Mouse (Mus musculus): Measurements from ENCODE around the gene Rhbdd1. TPM values are rescaled to one million over a fixed set of nuclear protein-coding genes. Genes with fewer than 3 reads are reported as not detected.
A peak's percentile ranks its signal among the peaks of the same experiment; 100 is the strongest.

Rhbdd1 gene
- polyA plus RNA-seq, 1 experiment from 2014 or later = 11.0 TPM

DNA sequence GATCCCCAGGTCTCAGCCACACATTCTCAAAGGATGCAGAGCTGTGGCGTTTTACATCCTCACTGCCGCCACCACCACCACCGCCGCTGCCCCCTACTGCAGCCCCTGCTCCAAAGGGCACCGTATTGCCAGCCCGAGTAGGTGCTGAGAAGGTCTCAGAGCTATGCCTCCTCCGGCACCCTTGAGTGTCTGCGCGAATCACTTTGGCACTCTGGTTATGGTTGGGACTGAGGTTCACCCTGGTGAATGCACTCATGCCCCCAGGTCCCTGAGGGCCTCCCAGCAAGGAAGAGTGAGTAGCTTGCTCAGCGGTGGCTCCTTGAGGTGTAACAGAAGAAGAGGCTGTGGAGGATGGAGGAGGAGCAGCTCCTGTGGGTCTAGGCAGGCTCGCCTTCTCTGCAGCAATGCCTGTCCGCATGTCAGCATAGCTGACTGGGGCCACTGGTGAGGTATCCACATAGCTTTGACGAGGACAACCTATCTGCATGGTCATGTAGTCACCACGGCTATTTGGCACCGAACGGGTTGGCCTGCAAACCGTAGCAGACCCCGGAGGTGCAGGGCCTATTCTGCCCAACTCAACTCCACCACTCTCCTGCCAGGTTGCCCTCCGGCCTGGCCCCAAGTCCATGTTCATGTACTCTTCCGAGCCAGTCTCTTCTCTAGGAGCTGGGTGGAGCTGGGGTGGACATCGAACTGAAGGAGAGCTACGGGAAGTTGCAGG lies 29.0 kb upstream of the Rhbdd1 start:
- peaks cover 15% of the 10 kb centered on the region; the same call in 1 of the 2 replicates for H3K27me3 ChIP-seq (ENCODE audit: insufficient read depth, poor library complexity, severe bottlenecking)
- no peaks in the 10 kb centered on the region for H3K9me3 ChIP-seq
- peaks cover 55% of the 10 kb centered on the region for H3K4me1 ChIP-seq
- WGBS = 58% methylated on average over 22 of the region's 22 CpGs
- peak overlapping the region; percentile 87 for H3K4me3 ChIP-seq
- peak overlapping the region; percentile 95 for H3K27ac ChIP-seq
- no peak for DNase-seq (ENCODE audit: low spot score)
- peaks cover 31% of the 10 kb centered on the region for H3K36me3 ChIP-seq

DNA sequence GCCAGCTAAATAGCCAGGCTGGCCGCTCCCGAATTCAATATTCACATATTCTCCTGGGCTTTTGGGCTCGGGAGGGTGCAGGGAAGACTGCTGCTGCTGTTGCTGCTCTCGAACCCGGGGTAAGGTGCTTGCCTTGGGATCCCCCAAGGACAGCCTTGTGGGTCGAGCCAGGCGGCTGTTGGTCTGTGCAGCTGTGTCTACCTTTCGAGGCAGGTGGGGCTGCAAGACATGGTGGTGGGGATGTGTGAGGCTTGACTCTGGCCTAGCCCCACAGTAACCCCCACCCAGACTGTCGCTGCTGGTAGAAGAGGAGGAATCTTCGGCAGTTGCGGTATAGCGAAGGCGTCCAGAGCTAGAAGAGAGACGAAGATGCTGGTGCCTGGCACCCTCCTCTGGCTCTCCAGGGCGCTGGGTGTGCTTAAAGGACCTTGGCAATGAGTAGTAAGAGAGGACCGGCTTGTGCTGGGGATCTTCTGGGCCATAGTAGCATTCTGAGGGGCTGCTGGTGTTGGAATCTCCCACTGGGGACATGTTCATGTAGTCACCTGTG lies 28.4 kb upstream of the Rhbdd1 start:
- Histone ChIP-seq H3K4me1 (peaks cover 52% of the 10 kb centered on the region), H3K4me3 (peak overlapping the region; percentile 87), H3K36me3 (peaks cover 31% of the 10 kb centered on the region), H3K27ac (peak overlapping the region; percentile 95), H3K27me3 (ENCODE audit: insufficient read depth, poor library complexity, severe bottlenecking) (peaks cover 15% of the 10 kb centered on the region; the same call in 1 of the 2 replicates), H3K9me3 (no peaks in the 10 kb centered on the region)
- DNase-seq (ENCODE audit: low spot score) = no peak
- 79% methylated on average over 16 of the region's 16 CpGs for WGBS

DNA sequence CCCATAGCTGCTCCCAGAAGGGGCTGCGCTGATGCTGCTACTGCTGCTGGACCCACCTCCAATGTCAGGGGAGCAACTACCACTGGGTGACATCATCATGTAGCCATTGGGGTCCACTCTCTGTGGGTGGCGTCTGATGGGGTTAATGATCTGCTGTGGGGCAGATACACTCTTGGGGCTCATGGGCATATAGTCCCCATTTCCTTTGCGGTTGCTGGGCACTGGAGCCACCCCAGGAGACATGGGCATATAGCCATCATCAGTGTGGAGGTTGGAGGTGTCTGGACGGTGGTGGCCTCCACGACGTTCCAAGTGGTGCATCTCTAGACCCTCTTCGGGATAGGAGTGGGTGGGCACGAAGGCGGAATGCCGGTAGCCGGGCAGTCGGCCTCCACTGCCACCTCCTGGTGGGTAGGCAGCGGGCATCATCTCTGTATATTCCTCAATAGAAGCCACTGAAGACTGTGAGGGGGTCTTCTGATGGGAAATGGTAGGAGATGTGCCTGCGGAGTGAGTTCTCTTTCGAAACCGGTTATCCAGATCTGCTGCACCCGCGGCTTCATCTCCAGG lies 27.7 kb upstream of the Rhbdd1 start:
- DNase-seq (ENCODE audit: low spot score) = no peak
- Histone ChIP-seq H3K27ac (peak overlapping the region; percentile 95; the same call in 1 of the 2 replicates), H3K4me1 (peaks cover 51% of the 10 kb centered on the region), H3K4me3 (peak overlapping the region; percentile 87), H3K36me3 (peaks cover 31% of the 10 kb centered on the region), H3K27me3 (ENCODE audit: insufficient read depth, poor library complexity, severe bottlenecking) (peaks cover 15% of the 10 kb centered on the region; the same call in 1 of the 2 replicates), H3K9me3 (no peaks in the 10 kb centered on the region)
- WGBS = 91% methylated on average over 18 of the region's 18 CpGs

DNA sequence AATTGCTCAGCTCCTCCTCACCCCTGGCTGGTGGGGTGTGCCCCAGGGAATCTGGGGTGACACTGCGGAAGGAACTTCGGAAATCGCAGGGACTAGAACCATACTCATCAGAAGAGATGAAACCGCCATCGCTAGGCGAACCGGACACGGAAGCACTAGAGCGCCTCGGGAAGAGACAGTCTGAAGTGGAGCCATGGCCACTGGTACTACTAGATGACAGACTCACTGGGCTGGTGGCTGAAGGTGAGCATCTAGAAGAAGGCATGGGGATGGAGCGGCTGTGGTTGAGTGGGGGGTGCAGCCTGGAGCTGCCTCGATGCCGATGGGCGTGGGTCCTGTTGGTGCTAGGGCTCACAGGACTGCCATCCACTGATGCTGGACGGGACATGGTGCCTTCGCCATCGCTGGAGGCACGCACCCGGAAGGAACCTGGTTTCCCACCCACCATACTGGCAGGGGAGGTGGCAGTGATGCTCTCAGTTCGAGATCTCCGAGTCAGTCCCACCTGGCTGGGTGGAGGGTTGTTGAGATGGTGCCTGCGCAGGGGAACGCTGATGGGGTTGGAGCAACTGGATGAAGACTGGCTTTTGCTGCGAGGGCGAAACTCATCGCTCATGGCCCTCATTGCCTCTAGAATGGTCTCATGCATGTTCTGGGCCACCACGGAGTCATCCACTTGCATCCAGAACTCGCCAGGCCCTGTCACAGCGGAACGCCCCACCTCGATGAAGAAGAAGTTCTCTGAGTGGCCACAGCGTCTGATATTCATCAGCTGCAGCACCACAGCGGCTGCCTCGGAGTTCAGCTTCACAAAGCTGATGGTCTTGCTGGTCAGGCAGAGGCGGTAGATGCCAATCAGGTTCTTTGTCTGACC lies 26.9 kb upstream of the Rhbdd1 start:
- Histone ChIP-seq H3K36me3 (peaks cover 31% of the 10 kb centered on the region), H3K9me3 (no peaks in the 10 kb centered on the region), H3K27ac (peak overlapping the region; percentile 97), H3K27me3 (ENCODE audit: insufficient read depth, poor library complexity, severe bottlenecking) (peaks cover 15% of the 10 kb centered on the region; the same call in 1 of the 2 replicates), H3K4me3 (peak overlapping the region; percentile 87), H3K4me1 (peaks cover 51% of the 10 kb centered on the region)
- 63% methylated on average over 35 of the region's 35 CpGs for WGBS
- DNase-seq (ENCODE audit: low spot score) = no peak

DNA sequence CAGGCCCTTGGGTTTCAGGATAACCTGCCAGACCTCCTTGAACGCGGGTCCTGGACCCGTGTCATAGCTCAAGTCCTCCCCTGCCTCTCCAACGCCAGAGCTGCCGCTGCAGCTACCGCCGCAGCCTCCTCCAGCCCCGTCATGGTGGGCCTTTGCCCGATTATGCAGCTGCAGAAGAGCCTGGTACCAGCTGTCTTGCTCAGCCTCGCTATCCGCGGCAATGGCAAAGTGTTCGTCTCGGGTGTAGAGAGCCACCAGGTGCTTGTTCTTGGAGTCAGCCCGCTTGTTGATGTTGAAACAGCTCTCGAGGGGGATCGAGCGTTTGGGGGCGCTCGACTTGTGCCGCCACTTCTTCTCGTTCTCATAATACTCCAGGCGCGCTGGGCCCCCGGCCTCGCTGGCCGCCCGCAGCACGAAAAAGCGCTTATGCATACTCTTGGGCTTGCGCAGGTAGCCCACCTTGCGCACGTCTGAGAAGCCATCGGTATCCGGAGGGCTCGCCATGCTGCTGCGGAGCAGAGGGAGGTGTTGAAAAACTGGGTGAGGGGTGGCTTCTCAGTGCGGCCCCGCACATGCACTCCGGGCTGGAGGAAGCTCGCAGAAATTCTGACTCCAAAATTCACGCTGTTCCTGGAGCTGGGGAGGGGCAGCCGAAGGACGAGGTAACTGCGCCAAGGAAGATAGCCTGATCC lies 26.1 kb upstream of the Rhbdd1 start:
- peak overlapping the region; percentile 87 for H3K4me3 ChIP-seq
- peaks cover 31% of the 10 kb centered on the region for H3K36me3 ChIP-seq
- no peaks in the 10 kb centered on the region for H3K9me3 ChIP-seq
- DNase-seq (ENCODE audit: low spot score) = peak; percentile 82
- H3K27ac ChIP-seq = peak overlapping the region; percentile 97
- H3K4me1 ChIP-seq = peaks cover 51% of the 10 kb centered on the region
- peaks cover 15% of the 10 kb centered on the region; the same call in 1 of the 2 replicates for H3K27me3 ChIP-seq (ENCODE audit: insufficient read depth, poor library complexity, severe bottlenecking)
- under 1% methylated on average over 45 of the region's 45 CpGs for WGBS

DNA sequence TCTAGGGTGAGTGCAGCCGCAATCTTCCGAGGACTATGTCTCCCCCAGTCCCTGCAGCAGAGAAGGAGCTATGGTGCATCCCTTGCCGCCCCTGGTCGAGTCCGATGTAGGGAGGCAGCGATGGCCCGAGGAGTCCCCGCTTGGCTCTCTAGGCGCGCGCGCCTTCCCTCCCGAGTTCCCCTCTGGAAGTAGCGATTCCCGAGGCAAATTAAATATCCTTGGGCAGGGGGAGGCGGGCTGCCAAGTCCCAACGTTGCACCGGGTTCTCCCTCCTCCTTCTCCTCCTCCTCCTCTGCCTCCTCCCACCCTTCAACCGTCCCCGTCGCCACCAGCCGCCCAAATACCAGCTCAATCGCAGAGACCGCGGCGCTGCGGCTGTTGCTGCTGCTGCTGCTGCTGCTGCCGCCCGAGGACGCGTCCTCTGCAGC lies 25.5 kb upstream of the Rhbdd1 start:
- Histone ChIP-seq H3K9me3 (no peaks in the 10 kb centered on the region), H3K4me3 (peak overlapping the region; percentile 87), H3K4me1 (peaks cover 51% of the 10 kb centered on the region), H3K36me3 (peaks cover 31% of the 10 kb centered on the region), H3K27me3 (ENCODE audit: insufficient read depth, poor library complexity, severe bottlenecking) (peaks cover 15% of the 10 kb centered on the region; the same call in 1 of the 2 replicates), H3K27ac (peak overlapping the region; percentile 97)
- peak; percentile 91 for DNase-seq (ENCODE audit: low spot score)
- WGBS = under 1% methylated on average over 31 of the region's 31 CpGs

DNA sequence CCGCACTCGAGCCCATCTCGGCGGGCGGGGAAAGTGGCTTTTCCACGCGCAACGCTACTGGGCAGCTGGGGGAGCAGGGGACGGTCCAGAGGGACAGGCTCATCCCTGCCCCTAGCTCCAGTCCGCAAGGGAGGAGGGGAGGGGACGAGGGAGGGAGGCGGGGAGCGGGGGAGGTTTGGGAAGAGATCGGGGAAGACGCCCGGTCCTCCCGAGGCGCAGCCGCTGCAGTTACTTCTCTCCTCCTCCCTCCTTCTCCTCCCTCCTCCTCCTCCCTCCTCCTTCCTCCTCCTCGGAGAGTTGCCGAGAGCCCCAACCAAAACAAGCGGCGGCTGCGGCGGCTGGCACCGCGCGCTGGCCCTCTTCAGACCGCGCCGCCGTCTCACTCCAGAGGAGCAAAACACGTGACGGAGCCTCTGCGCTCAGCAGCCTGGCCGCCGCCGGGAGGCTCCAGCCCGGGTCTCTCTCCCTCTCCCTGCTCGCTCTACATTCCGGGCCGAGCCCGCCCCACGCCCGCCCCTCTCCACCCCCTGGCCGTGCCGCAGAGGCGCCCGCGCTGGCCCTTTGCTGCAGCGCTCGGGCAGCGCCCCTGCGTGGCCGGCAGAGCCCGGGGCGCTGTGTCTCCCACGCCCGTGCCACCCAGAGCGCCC lies 25.0 kb upstream of the Rhbdd1 start, which contains the start of gene Irs1:
TSS of gene Irs1 (minus strand) at position 266 of the 647 bp plus-strand sequence.
- Histone ChIP-seq H3K4me1 (peaks cover 51% of the 10 kb centered on the region), H3K27ac (peak within 1 kb of the TSS; percentile 97)

DNA sequence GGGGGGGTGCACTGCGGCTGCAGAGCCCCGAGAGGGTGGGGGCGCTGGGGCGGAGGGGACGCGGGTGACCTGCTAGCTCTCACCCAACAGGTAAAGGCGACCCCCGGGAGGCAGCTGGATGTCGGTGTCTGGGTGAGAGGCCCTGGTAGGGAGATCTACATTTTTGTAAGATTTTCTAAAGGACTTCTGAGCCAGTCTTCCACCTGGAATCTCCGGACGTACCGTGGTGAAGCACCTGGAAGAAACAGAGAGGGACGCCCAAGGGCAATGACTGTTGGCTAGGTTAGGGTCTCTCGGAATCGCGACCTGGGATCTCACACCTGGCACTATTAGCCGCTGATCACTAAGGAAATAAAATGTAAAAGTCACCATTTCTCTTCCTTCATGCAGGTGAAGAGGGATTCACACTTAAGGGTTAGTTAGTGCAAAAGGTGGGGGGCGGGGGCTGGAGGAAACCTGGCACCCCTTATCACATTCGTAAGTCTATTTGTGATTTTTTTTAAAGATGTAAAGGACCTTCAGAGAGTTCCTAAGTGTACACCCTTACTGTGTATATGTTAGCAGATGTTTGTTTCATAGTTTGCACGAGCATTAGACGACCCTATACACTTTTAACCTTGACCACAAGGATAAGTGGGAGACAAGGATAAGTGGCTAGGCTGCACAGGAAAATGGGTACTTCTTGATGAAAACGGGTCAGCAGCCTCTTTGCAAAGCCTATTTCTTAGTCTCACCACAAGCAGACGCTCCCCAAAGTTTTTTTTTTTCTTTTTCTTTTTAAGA lies 24.1 kb upstream of the Rhbdd1 start:
- Histone ChIP-seq H3K36me3 (peaks cover 26% of the 10 kb centered on the region), H3K27ac (peak overlapping the region; percentile 97), H3K4me1 (peaks cover 45% of the 10 kb centered on the region), H3K4me3 (peak overlapping the region; percentile 87), H3K27me3 (ENCODE audit: insufficient read depth, poor library complexity, severe bottlenecking) (peaks cover 11% of the 10 kb centered on the region; the same call in 1 of the 2 replicates), H3K9me3 (no peaks in the 10 kb centered on the region)
- 2% methylated on average over 23 of the region's 23 CpGs for WGBS
- no peak for DNase-seq (ENCODE audit: low spot score)

More for the DNA sequence above, 25.0 kb upstream of the Rhbdd1 start, which contains the start of gene Irs1:
- H3K9me3 ChIP-seq = no peaks in the 10 kb centered on the region
- peaks cover 31% of the 10 kb centered on the region for H3K36me3 ChIP-seq
- peak within 1 kb of the TSS; percentile 87 for H3K4me3 ChIP-seq
- H3K27me3 ChIP-seq (ENCODE audit: insufficient read depth, poor library complexity, severe bottlenecking) = peaks cover 15% of the 10 kb centered on the region; the same call in 1 of the 2 replicates
- under 1% methylated on average over 57 of the region's 60 CpGs for WGBS
- peak; percentile 95 for DNase-seq (ENCODE audit: low spot score)

DNA sequence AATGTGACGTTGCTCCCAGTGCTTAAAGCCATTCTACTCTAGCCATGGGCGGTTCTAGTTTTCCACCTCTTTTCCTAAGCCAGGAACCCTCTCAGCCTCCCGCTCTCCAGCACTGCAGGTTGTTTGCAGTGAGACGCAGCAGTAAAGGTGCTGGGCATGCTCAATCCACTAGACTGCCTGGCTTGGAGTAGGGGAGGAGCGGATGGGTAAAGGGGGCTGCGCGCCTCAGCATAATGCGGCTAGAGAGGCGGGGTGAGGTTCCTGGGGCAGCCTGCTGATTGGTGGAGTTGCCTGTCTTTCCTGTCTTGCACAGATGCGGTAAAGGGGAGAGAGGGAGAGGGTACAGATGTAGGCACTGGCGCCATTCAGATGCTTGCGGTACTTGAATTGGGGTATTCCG lies 23.5 kb upstream of the Rhbdd1 start:
- Histone ChIP-seq H3K27me3 (ENCODE audit: insufficient read depth, poor library complexity, severe bottlenecking) (0 out of 2 replicates have a peak, but pooled peaks cover 5% of the 10 kb centered on the region), H3K36me3 (peaks cover 19% of the 10 kb centered on the region), H3K27ac (peak overlapping the region; percentile 97; the same call in 1 of the 2 replicates), H3K9me3 (no peaks in the 10 kb centered on the region), H3K4me3 (peak overlapping the region; percentile 87), H3K4me1 (peaks cover 39% of the 10 kb centered on the region)
- WGBS = 1% methylated on average over 13 of the region's 13 CpGs
- DNase-seq (ENCODE audit: low spot score) = peak; percentile 91

DNA sequence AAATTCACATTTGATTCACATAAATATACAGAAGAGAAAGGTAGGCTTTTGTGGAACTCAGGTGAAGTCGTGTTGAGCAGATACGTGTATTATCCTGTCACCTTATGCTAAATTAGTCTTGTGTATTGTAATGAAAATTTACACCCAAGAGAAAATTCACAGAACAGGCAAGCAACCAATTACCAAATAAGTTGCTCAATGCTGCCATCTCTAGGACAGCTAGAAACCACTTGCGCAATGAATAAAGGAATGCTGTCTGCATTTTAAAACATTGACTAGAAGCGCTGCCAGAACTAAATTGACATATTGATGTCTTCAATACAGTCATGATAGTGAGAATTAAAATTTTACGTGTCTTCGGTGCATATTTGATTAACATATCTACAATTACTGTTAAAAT lies 22.1 kb upstream of the Rhbdd1 start:
- Histone ChIP-seq H3K36me3 (peaks cover 6% of the 10 kb centered on the region), H3K4me1 (peaks cover 25% of the 10 kb centered on the region), H3K27me3 (ENCODE audit: insufficient read depth, poor library complexity, severe bottlenecking) (0 out of 2 replicates have a peak, but pooled peaks cover 4% of the 10 kb centered on the region), H3K4me3 (no peak overlapping the region), H3K9me3 (no peaks in the 10 kb centered on the region), H3K27ac (no peak overlapping the region)
- WGBS = 11% methylated on average over 6 of the region's 6 CpGs
- no peak for DNase-seq (ENCODE audit: low spot score)

DNA sequence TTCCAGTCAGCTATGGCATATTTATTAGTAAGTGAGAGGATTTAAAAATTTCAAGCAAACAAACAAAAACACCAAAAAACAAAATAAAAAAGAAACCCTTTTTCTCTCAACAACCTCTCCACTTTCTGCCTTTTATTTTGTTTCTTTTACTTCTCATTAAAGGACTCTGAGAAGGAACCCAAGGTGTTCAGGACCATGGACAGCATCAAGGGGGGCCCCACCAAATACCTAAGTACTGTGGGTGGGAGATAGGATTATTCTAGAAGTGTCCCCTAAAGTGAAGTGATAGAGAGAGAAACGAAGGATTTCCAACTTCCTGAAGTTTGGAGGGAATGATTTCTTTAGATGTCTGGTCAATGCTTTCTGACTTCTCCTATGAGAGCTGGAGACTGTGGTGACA lies 17.7 kb upstream of the Rhbdd1 start:
- H3K9me3 ChIP-seq = no peaks in the 10 kb centered on the region
- no peaks in the 10 kb centered on the region for H3K27me3 ChIP-seq (ENCODE audit: insufficient read depth, poor library complexity, severe bottlenecking)
- H3K4me3 ChIP-seq = no peak overlapping the region
- 15% methylated on average over 1 of the region's 1 CpGs for WGBS
- H3K27ac ChIP-seq = no peak overlapping the region
- DNase-seq (ENCODE audit: low spot score) = no peak
- no peaks in the 10 kb centered on the region for H3K36me3 ChIP-seq
- no peaks in the 10 kb centered on the region for H3K4me1 ChIP-seq

All from heart, embryonic 10.5 days (tissue).